Mouse (Mus musculus) limb, embryonic 12.5 days (tissue): ENCODE measurements around the gene Agrp. TPM values are rescaled to one million over a fixed set of nuclear protein-coding genes. Genes with fewer than 3 reads are reported as not detected.

ENCODE experiments used
- ATAC-seq: fragments of 200-750 bp; cut with Nextera tagmentation; 2 replicates; pipeline ENCODE4 v1.8.0; 2017; ENCODE audit warnings: low read depth, moderate TSS enrichment; ENCODE audit not compliant: insufficient number of reproducible peaks, insufficient read depth, low FRiP score, low TSS enrichment
- H3K27ac ChIP-seq: fragments of 300-500 bp; sonication (generic); 2 replicates; pipeline ENCODE4 v1.5.1; 2016; ENCODE audit warnings: mild to moderate bottlenecking, moderate library complexity
- H3K27me3 ChIP-seq: fragments of 300-500 bp; sonication (generic); 2 replicates; pipeline ENCODE4 v1.6.1; 2016; ENCODE audit warnings: mild to moderate bottlenecking, moderate library complexity
- H3K36me3 ChIP-seq: fragments of 300-500 bp; sonication (generic); 2 replicates; pipeline ENCODE4 v1.6.1; 2016; ENCODE audit warnings: mild to moderate bottlenecking, moderate library complexity
- H3K4me1 ChIP-seq: fragments of 300-500 bp; sonication (generic); replicated peaks from 2 replicates; pipeline ENCODE4 v1.6.1; 2016
- H3K4me2 ChIP-seq: fragments of 300-500 bp; sonication (generic); 2 replicates; pipeline ENCODE4 v1.6.1; 2016; ENCODE audit warnings: mild to moderate bottlenecking, moderate library complexity
- H3K4me3 ChIP-seq: fragments of 300-500 bp; sonication (generic); replicated peaks from 2 replicates; pipeline ENCODE4 v1.5.1; 2016; ENCODE audit warnings: mild to moderate bottlenecking
- H3K9ac ChIP-seq: fragments of 300-500 bp; sonication (generic); replicated peaks from 2 replicates; pipeline ENCODE4 v1.6.1; 2016; ENCODE audit warnings: mild to moderate bottlenecking, moderate library complexity
- H3K9me3 ChIP-seq: fragments of 300-500 bp; sonication (generic); 2 replicates; pipeline ENCODE4 v1.6.1; 2016; ENCODE audit warnings: mild to moderate bottlenecking, moderate library complexity
- WGBS: fragments of 180-500 bp; shearing (Covaris S2); methylation state at CpG from one replicate; pipeline ENCODE4 v1.1.7; 2016; 5-methylcytosine and 5-hydroxymethylcytosine counted together
- polyA plus RNA-seq: library from polyadenylated mRNA; unstranded; fragments of >200 nt; fragmentation: Nextera tagmentation; extraction: Ambion mirVana; gene quantifications from 2 replicates; pipeline ENCODE4 v1.2.1, GENCODE M21; 2016

The Agrp gene
- polyA plus RNA-seq, 1 experiment from 2014 or later, result 0.97 TPM

DNA sequence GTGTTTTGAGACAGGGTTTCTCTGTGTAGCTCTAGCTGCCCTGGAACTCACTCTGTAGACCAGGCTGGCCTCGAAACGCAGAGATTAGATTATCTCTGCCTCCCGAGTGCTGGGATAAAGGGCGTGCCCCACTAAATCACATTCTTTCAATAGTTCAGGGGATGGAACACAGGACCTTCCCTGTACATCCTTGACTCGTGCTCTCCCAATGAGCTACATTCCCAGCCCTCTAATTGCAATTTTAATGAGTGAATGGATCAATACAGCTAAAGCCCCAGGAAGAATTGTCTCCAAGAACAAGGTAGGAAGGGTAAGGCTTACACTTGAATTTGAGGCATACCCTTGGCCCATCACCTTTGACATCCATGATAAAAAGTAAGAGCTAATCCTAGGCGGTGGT, 38.4 kb downstream of the Agrp start:
- Histone ChIP-seq H3K4me1 (peaks cover 19% of the 10 kb centered on the region), H3K27me3 (peaks cover 11% of the 10 kb centered on the region), H3K36me3 (no peaks in the 10 kb centered on the region), H3K4me2 (no peak overlapping the region), H3K4me3 (no peak overlapping the region), H3K9me3 (no peaks in the 10 kb centered on the region), H3K27ac (no peak overlapping the region), H3K9ac (no peak overlapping the region)
- ATAC-seq, result no peak
- 85% methylated on average over 6 of the region's 6 CpGs for WGBS

- 6% methylated on average over 14 of the region's 14 CpGs for WGBS
- peaks cover 30% of the 10 kb centered on the region for H3K4me1 ChIP-seq
- H3K9me3 ChIP-seq, result no peaks in the 10 kb centered on the region
- H3K9ac ChIP-seq, result no peak overlapping the region
- H3K4me3 ChIP-seq, result 0 out of 2 replicates have a peak overlapping the region, but pooled peaks have one; percentile 2
- no peak overlapping the region for H3K27ac ChIP-seq
- H3K4me2 ChIP-seq, result peak overlapping the region; percentile 44
- H3K36me3 ChIP-seq, result no peaks in the 10 kb centered on the region
- 0 out of 2 replicates have a peak, but pooled peaks have one; percentile 37 for ATAC-seq
- peaks cover 11% of the 10 kb centered on the region for H3K27me3 ChIP-seq
These were observed 40.7 kb downstream of the Agrp start for GRCm38 (mm10) chr8:105596362-105597034.

DNA sequence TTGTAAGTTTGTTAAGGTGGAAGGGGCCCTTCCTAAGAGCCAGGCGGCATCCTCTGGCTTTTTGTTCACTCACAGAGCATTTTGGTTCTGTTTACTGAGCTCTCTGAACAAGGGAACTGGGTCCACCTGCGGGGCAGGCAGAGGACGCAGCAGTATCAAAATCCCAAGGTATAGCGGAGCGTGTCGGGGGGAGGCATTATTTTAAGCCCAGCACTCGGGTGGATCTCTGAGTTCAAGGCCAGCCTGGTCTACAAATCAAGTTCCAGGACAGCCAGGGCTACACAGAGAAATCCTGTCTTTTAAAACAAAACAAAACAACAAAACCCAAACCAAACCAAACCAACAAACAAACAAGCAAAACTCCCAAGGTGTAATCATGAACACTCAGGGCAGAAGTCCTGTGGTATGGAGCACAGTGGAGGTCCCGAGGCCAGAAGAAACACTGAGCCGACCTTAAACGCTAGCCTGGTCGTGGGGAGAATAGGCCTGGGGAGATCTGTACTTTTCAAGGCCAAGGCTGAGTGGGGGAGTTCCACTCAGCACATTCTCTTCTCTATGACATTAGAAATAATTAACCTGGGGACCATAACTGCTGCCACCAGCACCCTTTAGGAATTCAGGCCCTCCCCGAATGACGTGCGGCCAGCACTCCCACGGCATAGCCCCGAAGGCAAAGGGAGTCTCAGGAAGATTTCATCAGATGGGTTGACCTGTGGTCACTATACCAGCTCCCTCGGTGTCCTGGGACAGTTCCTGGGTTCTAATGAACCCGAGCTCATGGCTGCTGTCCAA, 42.5 kb downstream of the Agrp start:
- H3K36me3 ChIP-seq, result no peaks in the 10 kb centered on the region
- peak overlapping the region; percentile 87 for H3K27ac ChIP-seq
- peaks cover 11% of the 10 kb centered on the region for H3K27me3 ChIP-seq
- no peak overlapping the region; the same call in 1 of the 2 replicates for H3K9ac ChIP-seq
- H3K4me2 ChIP-seq, result peak overlapping the region; percentile 52
- ATAC-seq, result no peak
- H3K4me1 ChIP-seq, result peaks cover 30% of the 10 kb centered on the region
- H3K9me3 ChIP-seq, result no peaks in the 10 kb centered on the region
- H3K4me3 ChIP-seq, result peak overlapping the region; percentile 21
- WGBS, result 81% methylated on average over 18 of the region's 18 CpGs

- H3K4me1 ChIP-seq, result peaks cover 30% of the 10 kb centered on the region
- peak overlapping the region; percentile 87 for H3K27ac ChIP-seq
- peak; percentile 74 for ATAC-seq
- peaks cover 11% of the 10 kb centered on the region for H3K27me3 ChIP-seq
- WGBS, result 18% methylated on average over 15 of the region's 15 CpGs
- H3K4me2 ChIP-seq, result peak overlapping the region; percentile 52
- H3K4me3 ChIP-seq, result peak overlapping the region; percentile 21
- no peaks in the 10 kb centered on the region for H3K9me3 ChIP-seq
- H3K9ac ChIP-seq, result no peak overlapping the region
- H3K36me3 ChIP-seq, result no peaks in the 10 kb centered on the region
These were observed 43.3 kb downstream of the Agrp start for GRCm38 (mm10) chr8:105593859-105594258.

- no peak overlapping the region for H3K4me3 ChIP-seq
- ATAC-seq, result no peak
- peaks cover 30% of the 10 kb centered on the region for H3K4me1 ChIP-seq
- H3K36me3 ChIP-seq, result no peaks in the 10 kb centered on the region
- peaks cover 11% of the 10 kb centered on the region for H3K27me3 ChIP-seq
- H3K9me3 ChIP-seq, result no peaks in the 10 kb centered on the region
- no peak overlapping the region for H3K27ac ChIP-seq
- H3K9ac ChIP-seq, result no peak overlapping the region
- WGBS, result 75% methylated on average over 2 of the region's 2 CpGs
- no peak overlapping the region for H3K4me2 ChIP-seq
These were observed 44.8 kb downstream of the Agrp start for GRCm38 (mm10) chr8:105592431-105592830.

- 64% methylated on average over 3 of the region's 3 CpGs for WGBS
- no peaks in the 10 kb centered on the region for H3K36me3 ChIP-seq
- H3K4me2 ChIP-seq, result no peak overlapping the region
- no peaks in the 10 kb centered on the region for H3K9me3 ChIP-seq
- H3K27me3 ChIP-seq, result no peaks in the 10 kb centered on the region
- no peak overlapping the region for H3K4me3 ChIP-seq
- no peaks in the 10 kb centered on the region for H3K4me1 ChIP-seq
- H3K9ac ChIP-seq, result no peak overlapping the region
- H3K27ac ChIP-seq, result no peak overlapping the region
- ATAC-seq, result no peak
These were observed 57.5 kb downstream of the Agrp start for GRCm38 (mm10) chr8:105579719-105580118.

GRCm38 (mm10) chr8:105575538-105575937, 61.7 kb downstream of the Agrp start:
- Histone ChIP-seq H3K4me1 (no peaks in the 10 kb centered on the region), H3K27me3 (no peaks in the 10 kb centered on the region), H3K27ac (no peak overlapping the region), H3K9me3 (no peaks in the 10 kb centered on the region), H3K4me2 (no peak overlapping the region), H3K9ac (no peak overlapping the region), H3K4me3 (no peak overlapping the region), H3K36me3 (no peaks in the 10 kb centered on the region)
- WGBS, result 67% methylated on average over 3 of the region's 3 CpGs
- no peak for ATAC-seq

GRCm38 (mm10) chr8:105574741-105575140, 62.5 kb downstream of the Agrp start:
- H3K9me3 ChIP-seq, result no peaks in the 10 kb centered on the region
- no peaks in the 10 kb centered on the region for H3K4me1 ChIP-seq
- ATAC-seq, result no peak
- no peak overlapping the region for H3K4me3 ChIP-seq
- H3K9ac ChIP-seq, result no peak overlapping the region
- no peak overlapping the region for H3K27ac ChIP-seq
- WGBS, result 41% methylated on average over 6 of the region's 6 CpGs
- no peaks in the 10 kb centered on the region for H3K27me3 ChIP-seq
- no peaks in the 10 kb centered on the region for H3K36me3 ChIP-seq
- H3K4me2 ChIP-seq, result no peak overlapping the region

GRCm38 (mm10) chr8:105573427-105573826, 63.8 kb downstream of the Agrp start:
- Histone ChIP-seq H3K4me3 (no peak overlapping the region), H3K9me3 (no peaks in the 10 kb centered on the region), H3K4me2 (no peak overlapping the region), H3K27ac (no peak overlapping the region), H3K9ac (no peak overlapping the region), H3K4me1 (no peaks in the 10 kb centered on the region), H3K27me3 (no peaks in the 10 kb centered on the region), H3K36me3 (no peaks in the 10 kb centered on the region)
- ATAC-seq, result no peak

DNA sequence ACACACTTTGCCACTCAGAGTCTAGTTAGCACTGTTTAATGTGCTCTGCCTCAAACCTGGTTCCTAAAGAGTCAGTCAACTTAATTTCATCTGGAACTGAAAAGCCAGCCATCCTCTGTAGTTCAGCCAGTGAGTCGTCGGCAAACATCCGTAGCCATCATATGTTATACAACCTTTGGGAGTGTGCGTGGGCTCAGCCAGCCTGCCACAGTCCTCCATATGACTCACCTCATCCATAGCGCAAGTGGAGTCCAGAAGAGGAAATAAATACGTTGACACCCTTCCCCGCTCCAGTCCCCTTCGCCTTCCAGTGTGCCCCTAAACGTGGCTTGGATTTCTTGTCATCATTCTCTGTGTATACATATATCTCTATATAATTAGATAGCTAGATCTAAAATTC, 65.4 kb downstream of the Agrp start:
- Histone ChIP-seq H3K27ac (no peak overlapping the region), H3K4me2 (no peak overlapping the region), H3K4me3 (no peak overlapping the region), H3K36me3 (no peaks in the 10 kb centered on the region), H3K9me3 (no peaks in the 10 kb centered on the region), H3K27me3 (peaks cover 6% of the 10 kb centered on the region), H3K4me1 (peaks cover 5% of the 10 kb centered on the region), H3K9ac (no peak overlapping the region)
- 86% methylated on average over 9 of the region's 9 CpGs for WGBS
- no peak for ATAC-seq

GRCm38 (mm10) chr8:105566703-105567595, 70.2 kb downstream of the Agrp start:
- Histone ChIP-seq H3K4me2 (peak overlapping the region; percentile 88), H3K9ac (peak overlapping the region; percentile 62), H3K9me3 (no peaks in the 10 kb centered on the region), H3K27ac (no peak overlapping the region), H3K4me3 (peak overlapping the region; percentile 85), H3K36me3 (0 out of 2 replicates have a peak, but pooled peaks cover 3% of the 10 kb centered on the region), H3K27me3 (peaks cover 6% of the 10 kb centered on the region), H3K4me1 (peaks cover 13% of the 10 kb centered on the region)
- peak; percentile 12; the same call in 1 of the 2 replicates for ATAC-seq
- 27% methylated on average over 27 of the region's 27 CpGs for WGBS
